Mouse (Mus musculus) adrenal gland, postnatal 36 days (tissue): ENCODE results near the gene Maco1. TPM values are rescaled to one million over a fixed set of nuclear protein-coding genes. Genes with fewer than 3 reads are reported as not detected.
A peak's percentile ranks its signal among the peaks of the same experiment; 100 is the strongest.

Experiments
- DNase-seq, 2 experiments: peaks; one replicate each; pipeline ENCODE4 v3.0.0; 2021; ENCODE audit warnings: mixed read lengths in 1 of 2
- total RNA-seq, 2 experiments: library from RNA; stranded (reverse); gene quantifications; 2 replicates each; pipeline ENCODE4 v1.2.3; 2021

Gene Maco1
- total RNA-seq, 2 experiments from 2014 or later: 37.3 to 39.0 TPM

DNA sequence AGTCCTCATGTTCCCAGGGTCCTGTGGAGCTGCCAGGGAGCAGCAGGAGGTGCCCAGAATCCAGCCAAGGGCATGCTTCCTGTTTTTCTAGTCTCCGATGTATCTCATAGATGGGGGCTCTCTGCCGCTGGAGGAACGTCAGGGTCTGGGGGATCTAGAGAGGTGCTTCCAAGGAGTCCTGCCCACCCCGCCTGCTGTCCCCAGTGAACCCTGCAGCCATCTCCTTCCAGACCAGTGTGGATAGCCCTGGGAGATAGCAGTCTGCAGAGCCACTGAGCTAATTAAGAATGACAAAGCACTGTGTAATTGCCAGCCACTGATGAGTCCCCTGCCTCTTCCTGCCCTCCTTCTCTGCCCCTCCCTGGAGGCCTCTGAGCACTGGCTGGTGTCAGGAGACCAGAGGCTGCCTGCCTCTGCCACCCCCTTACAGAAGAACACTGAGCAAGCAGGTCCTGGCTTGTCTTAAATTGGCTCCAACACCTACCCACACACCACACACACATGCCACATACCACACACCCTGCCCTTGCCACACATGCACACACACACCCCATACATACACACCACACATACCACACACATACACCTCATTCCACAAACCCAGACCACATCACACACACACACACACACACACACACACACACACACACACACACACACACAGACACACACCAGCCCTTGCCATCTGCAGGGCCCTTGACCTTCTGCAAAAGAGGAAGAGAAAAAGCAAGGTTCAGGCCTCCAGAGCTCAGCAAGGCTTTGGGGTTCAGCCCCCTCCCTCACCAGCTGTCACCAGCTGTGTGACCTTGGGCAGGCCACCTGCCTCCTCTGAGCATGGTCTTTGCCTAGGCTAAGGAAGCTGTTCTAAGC is 80.1 kb downstream of the Maco1 start:
- no peak for DNase-seq

DNA sequence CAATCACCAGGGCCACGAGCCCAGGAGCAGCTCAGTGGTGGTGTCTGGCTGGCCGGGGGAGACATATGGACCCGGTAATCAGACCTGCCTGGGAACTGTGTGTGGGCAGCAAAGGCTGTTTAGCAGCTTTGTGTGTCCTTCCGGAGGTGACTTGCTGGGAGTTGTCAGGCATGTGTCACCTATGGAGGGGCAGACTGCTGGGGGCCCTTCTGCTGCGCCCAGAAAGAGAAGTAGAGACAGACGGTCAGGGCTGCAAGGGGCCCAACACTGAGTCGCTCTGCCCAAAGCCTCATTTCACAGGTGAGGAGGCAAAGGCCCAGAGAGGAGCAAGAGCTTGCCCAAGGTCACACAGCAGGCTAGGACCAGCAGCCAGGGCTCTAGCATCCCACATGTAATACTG is 83.3 kb downstream of the Maco1 start:
- peak in 1 of 2 experiments; percentile 8 for DNase-seq

DNA sequence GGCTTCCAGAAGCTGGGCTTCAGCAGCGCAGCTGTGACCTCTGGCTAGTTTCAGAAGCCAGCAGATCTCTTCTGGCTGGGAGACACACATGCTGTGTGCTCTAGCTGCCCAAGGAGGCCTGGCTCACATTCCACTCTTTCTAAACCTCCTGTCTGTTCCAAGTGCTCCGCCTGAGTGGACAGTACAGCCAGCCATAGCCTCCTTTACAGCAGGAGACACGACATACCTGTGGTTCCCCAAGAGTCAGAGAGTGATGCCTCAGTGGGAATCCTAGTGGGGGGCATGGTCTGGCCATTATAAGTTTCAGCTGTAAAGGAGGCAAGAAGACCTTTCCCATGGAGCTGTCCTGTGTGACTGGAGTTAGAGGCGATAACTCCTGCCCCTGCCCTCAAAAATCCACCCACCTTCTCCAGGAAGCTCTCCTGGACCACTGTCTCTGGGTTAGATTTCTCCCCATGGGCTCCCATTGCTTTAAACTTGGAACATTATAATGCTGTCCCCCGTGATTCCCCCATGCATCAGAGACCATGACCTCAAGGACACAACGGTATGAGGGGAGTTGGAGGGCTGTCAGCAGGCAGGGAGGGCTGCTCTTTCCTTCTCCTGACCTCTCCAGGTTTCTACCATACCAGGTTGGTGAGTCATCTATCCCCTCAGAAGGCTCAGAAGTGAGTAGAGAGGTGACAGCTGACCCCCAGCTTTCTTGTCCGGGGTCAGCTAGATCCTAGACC is 83.9 kb downstream of the Maco1 start:
- DNase-seq: peak; percentile 35 to 44

DNA sequence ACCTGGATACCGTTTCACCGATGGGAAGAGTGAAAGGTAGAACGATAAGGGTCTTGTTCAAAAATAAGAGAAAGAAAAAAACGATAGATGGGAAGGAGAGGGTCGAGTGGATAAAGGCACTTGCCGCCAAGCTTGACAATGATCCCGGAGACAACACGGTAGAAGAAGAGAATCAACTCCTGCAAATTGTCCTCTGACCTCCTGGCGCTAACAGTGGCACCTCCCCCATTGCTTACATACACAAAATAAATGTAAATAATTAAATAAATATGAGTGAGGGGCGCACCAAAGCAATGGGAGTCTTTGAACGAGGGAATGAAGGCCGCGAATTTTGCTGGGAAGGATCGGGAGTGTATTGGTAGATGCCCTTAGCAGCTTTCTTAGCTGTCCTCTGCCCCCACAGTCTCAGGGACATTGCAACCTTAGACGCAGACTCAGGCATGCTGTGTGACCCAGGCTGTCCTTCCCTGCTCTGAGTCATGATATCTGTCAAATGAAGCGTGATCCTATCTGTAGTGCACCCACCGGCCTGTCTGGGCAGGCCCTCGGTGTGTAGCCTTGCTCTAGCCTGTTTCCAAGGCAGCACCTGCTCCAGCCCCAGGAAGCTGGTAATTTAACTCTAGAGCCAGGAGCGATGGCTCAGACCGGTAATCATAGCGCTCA is 84.8 kb downstream of the Maco1 start:
- DNase-seq: peak; percentile 74 to 75

DNA sequence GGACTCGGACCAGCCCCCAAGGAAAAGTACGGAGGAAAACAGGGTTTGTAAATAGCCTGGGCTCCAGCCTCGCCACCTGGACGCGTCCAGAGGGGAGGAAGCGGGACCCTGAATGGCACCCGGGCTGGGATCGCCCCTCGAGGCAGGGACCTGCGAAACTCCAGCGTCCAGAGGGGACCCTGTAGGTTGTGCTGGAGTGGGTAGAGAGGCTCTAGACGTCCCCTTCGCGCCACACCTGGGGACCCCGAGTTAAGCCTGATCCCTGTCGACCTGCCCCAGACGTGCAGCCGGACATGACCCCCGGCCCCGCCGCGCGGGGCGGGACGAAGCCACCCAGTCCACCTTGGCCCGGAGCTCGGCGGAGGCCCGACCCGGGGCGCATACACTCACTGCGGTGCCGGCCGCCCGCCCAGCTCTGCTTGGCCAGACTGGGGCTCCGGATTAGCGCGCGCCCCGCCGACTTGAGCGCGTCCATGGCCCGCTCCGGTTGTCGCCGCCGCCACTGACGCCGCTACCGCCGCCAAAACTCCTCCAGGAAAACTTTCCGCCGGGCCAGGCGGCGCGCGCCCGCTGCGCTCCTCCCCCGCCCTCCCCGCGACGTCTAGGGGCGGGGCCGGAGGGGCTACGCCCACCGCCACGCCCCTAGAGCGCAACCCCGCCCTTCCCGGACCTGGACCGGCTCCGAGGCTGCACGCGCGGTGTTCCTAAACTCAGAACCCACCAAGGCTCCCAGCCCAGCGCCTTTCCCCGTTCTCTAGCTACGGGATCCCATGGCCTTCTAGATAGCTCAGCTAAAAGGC is 85.5 kb downstream of the Maco1 start, which contains the start of gene Ldlrap1:
Gene Ldlrap1, minus strand, starts transcription at position 599 of the 800 bp plus-strand sequence.
- peak; percentile 90 to 92 for DNase-seq

GRCm38 (mm10) chr4:134766904-134767425 is 86.2 kb downstream of the Maco1 start:
- DNase-seq: peak; percentile 60 to 65

GRCm38 (mm10) chr4:134766277-134766676 is 86.9 kb downstream of the Maco1 start:
- DNase-seq: no peak

DNA sequence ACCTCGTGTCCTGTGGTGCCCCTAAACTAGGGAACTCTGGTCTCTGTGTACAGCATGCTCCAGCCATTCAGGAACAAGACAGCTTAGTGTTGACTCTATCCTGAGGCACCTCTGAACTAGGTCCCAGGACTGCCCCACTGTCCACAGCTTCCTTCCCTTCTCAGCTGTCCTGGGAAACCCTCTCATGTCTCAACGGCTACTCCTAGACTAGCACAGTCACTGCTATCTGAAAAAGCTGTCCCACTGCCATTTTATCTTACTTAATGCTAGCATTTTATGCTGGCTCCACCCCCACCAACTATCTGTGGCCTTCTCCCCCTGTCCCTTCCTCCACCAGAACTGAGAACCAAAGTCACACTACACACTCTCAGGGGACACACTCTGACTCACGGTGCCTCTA is 88.8 kb downstream of the Maco1 start:
- no peak for DNase-seq

GRCm38 (mm10) chr4:134762360-134762759 is 90.8 kb downstream of the Maco1 start:
- DNase-seq: peak in 1 of 2 experiments; percentile 37

GRCm38 (mm10) chr4:134760793-134761201 is 92.3 kb downstream of the Maco1 start:
- peak; percentile 90 to 91 for DNase-seq

DNA sequence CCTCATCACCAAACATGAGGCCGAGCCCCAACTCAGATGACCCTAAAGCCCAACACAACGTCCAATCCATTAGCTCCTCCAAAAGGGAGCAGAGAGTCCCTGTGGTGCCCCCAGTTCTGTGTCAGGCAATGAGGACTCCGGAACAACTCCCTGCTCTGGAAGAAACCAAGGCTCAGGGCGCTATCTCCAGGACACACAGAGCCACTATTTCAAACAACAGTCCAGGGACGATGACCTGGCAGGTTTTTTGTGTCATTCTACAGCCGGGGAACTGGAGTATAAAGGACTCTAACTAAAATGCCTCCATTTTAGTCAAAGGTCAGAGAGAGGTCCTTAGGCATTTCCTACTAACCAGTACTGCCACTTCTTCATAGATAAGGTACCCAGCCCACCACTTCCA is 92.9 kb downstream of the Maco1 start:
- DNase-seq: peak; percentile 36 to 39

DNA sequence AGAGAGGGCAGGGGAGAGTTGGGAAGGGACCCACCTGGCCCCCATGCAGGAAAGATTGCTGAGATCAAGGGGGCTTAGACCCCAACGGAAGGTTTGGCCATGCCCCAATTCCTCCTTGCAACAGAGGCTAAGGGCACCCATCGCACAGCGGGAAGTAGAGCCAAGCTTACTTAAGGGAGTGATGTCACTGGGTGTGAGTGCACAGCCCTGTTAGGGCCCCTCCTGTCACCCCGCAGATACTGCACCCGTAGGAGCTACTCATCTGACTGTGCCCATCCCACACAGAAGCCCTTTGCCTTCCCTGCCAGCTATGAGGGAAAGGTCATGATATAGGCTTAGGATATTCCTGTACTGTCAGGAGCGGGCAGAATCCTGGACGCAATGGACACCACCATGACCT is 93.6 kb downstream of the Maco1 start:
- no peak for DNase-seq

DNA sequence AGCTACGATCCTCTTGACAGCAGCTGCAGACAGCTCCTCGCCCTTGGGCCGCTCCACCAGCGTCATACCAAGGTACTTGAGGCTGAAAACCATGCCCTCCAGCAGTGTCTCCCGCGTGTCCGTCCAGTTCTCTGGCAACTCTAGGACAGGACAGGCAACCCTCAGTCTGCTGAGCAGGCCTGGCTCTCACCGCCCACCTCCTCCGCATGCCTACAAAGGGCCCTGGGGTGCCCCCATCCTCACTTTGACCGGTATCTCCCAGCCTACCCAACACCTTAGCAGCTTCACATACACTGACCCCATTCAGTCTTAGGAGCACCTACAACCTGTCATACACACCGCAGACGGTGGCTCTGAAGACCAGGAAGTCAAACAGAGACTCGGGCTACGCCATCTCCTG is 94.2 kb downstream of the Maco1 start:
- DNase-seq: no peak

DNA sequence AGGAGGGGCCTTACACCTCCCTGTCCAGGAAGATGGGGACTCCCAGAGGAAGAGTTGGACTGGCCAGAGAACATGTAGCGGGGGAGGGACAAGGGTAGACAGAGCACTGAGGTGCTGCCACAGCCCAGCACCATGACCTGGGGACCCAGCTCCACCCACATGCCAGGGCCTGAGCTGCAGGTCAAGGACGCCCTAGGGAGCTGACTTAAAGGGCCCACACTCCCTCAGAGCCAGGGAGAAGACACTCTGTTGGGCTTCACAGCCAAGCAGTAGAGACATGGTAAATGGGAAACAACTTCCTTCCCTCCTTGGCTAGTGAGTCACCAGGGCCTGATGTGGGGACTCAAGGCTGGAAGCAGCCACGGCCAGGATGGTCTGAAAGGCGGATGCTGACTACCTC is 94.8 kb downstream of the Maco1 start:
- peak; percentile 49 to 50 for DNase-seq

DNA sequence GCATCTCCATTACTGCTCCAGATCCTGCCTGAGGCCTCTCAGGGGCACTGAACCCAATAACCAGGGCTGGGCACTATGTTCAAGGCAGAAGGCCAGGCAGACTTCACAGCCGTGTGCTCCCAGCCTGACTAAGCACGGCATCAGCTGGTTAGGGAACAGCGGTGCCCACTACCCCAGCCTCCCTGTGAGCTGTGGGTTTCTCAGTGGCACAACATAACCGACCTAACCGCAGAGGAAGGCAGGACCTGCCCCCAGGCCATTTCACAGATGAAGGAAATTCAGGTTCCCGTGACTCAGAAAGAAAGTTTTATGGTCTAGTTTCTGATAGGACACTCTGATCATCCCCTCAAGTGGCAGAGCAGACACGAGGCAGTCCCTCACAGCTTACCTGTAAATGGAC is 96.2 kb downstream of the Maco1 start:
- DNase-seq: no peak

DNA sequence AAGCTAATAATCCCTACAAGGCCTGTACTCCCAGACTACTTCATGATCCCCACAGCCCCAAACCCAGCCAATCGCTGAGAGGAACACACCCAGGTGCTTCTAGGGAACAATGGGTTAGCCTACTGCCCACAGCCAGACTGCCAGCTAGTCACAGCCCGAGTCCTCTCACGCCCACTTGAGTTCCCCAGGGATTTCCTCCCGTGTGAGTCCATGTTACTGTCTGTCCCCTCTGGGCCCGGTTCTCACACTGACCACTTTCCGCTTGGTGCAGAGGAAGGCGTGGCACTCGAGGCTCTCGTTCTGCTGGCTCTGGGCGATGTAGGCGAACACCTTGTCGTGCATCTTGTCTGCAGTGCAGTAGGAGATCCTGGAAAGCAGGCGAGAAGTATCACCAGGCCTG is 98.2 kb downstream of the Maco1 start:
- DNase-seq: no peak

DNA sequence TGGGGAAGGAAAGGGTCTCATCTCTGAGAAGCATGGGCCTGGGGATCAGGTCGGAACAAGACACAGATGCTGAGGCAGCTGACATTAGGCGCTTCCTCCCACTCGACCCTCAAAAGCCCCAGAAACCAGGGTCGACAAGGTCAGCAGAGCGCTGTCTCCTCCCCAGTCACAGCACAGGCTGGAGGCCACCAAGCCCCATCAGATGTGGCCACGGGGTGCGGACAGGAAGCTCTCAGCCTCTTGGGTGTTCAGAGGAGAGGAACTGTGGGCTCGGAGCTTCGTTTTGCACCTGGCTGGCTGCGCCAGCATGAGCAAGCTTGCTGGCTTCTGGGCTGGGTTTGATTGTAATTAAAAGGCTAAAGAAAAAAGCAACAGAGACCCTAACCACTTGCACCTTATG is 98.8 kb downstream of the Maco1 start:
- no peak for DNase-seq

DNA sequence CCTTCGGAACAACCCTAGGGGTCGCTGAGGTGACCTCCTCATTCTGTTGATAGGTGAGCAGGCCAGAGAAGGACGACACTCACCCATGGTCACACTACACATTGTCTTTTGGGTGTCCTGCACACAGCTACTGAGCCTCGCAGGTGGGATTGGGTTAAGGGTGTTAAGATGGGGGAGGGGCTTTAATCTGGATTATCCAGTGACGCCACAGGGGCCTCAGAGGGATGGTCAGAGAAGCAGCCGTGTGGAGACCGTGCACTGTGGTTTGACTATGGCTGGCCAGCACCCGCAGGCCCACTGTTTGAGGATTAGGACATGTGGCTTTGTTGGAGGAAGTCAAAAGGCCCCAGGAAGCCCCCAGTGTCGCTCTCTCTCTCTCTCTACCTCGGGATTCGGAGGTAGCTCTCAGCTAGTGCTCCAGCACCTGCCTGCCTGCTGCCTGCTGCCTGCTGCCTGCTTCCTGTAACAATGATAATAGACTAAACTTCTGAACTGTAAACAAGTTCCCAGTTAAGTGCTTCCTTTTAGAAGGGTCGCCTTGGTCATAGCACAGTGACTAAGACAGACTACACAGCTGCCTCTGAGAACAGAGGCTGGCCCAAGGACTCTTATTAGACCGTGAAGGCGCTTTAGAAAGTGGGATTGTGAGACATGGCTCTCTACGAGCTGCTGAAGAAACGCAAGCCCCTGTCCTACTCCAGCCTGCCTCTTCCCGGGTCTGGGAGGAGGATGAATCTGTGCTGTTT is 99.5 kb downstream of the Maco1 start:
- DNase-seq: no peak

GRCm38 (mm10) chr4:134752911-134753426 is 100.2 kb downstream of the Maco1 start:
- DNase-seq: no peak
